Mouse (Mus musculus): ENCODE data around the gene Ankrd23. TPM values are rescaled to one million over a fixed set of nuclear protein-coding genes. Genes with fewer than 3 reads are reported as not detected.
A peak's percentile ranks its signal among the peaks of the same experiment; 100 is the strongest.

The Ankrd23 gene
- polyA plus RNA-seq, 1 experiment from 2014 or later, result 16.6 TPM

- 47% methylated on average over 6 of the region's 6 CpGs for WGBS
- Histone ChIP-seq H3K4me2 (replicated peaks) (no peak overlapping the region), H3K4me3 (no peak overlapping the region), H3K36me3 (no peaks in the 10 kb centered on the region), H3K9ac (no peak overlapping the region), H3K27me3 (replicated peaks) (no peaks in the 10 kb centered on the region; the same call in 1 of the 2 replicates), H3K9me3 (no peaks in the 10 kb centered on the region), H3K4me1 (peaks cover 15% of the 10 kb centered on the region), H3K27ac (no peak overlapping the region)
- ATAC-seq (ENCODE audit: low FRiP score, low read depth), result no peak
Observed at GRCm38 (mm10) chr1:36560903-36561302, 24.2 kb upstream of the Ankrd23 start.

GRCm38 (mm10) chr1:36559888-36560287, 23.2 kb upstream of the Ankrd23 start:
- H3K9me3 ChIP-seq, result no peaks in the 10 kb centered on the region
- H3K9ac ChIP-seq, result no peak overlapping the region
- H3K36me3 ChIP-seq, result peaks cover 4% of the 10 kb centered on the region; the same call in 1 of the 2 replicates
- H3K4me3 ChIP-seq, result no peak overlapping the region
- no peak for ATAC-seq (ENCODE audit: low FRiP score, low read depth)
- no peak overlapping the region for H3K4me2 ChIP-seq (replicated peaks)
- 77% methylated on average over 5 of the region's 5 CpGs for WGBS
- no peak overlapping the region for H3K27ac ChIP-seq
- H3K4me1 ChIP-seq, result peaks cover 25% of the 10 kb centered on the region
- H3K27me3 ChIP-seq (replicated peaks), result no peaks in the 10 kb centered on the region; the same call in 1 of the 2 replicates

GRCm38 (mm10) chr1:36559256-36559655, 22.6 kb upstream of the Ankrd23 start:
- WGBS, result 11% methylated on average over 4 of the region's 4 CpGs
- Histone ChIP-seq H3K4me3 (no peak overlapping the region), H3K9me3 (no peaks in the 10 kb centered on the region), H3K27me3 (replicated peaks) (no peaks in the 10 kb centered on the region; the same call in 1 of the 2 replicates), H3K27ac (no peak overlapping the region), H3K9ac (no peak overlapping the region), H3K4me2 (replicated peaks) (peak overlapping the region; percentile 95), H3K36me3 (peaks cover 11% of the 10 kb centered on the region), H3K4me1 (peaks cover 31% of the 10 kb centered on the region)
- ATAC-seq (ENCODE audit: low FRiP score, low read depth), result no peak

- Histone ChIP-seq H3K4me2 (replicated peaks) (peak within 1 kb of the TSS; percentile 95), H3K4me1 (peaks cover 39% of the 10 kb centered on the region), H3K4me3 (peak within 1 kb of the TSS; percentile 91), H3K9me3 (no peaks in the 10 kb centered on the region), H3K9ac (peak within 1 kb of the TSS; percentile 98), H3K27me3 (replicated peaks) (no peaks in the 10 kb centered on the region; the same call in 1 of the 2 replicates), H3K36me3 (peaks cover 20% of the 10 kb centered on the region), H3K27ac (peak within 1 kb of the TSS; percentile 98)
- peak; percentile 63 for ATAC-seq (ENCODE audit: low FRiP score, low read depth)
- under 1% methylated on average over 67 of the region's 69 CpGs for WGBS
Observed at GRCm38 (mm10) chr1:36558031-36558993, 21.6 kb upstream of the Ankrd23 start, which contains the start of gene Sema4c. TSS of gene Sema4c (minus strand) at chr1:36558349.

- H3K36me3 ChIP-seq, result peaks cover 28% of the 10 kb centered on the region
- ATAC-seq (ENCODE audit: low FRiP score, low read depth), result peak; percentile 50
- peaks cover 39% of the 10 kb centered on the region for H3K4me1 ChIP-seq
- H3K4me2 ChIP-seq (replicated peaks), result peak overlapping the region; percentile 95
- peak overlapping the region; percentile 91 for H3K4me3 ChIP-seq
- H3K27me3 ChIP-seq (replicated peaks), result no peaks in the 10 kb centered on the region
- H3K9me3 ChIP-seq, result no peaks in the 10 kb centered on the region
- WGBS, result under 1% methylated on average over 48 of the region's 48 CpGs
- peak overlapping the region; percentile 98 for H3K9ac ChIP-seq
- H3K27ac ChIP-seq, result peak overlapping the region; percentile 98
Observed at GRCm38 (mm10) chr1:36557457-36558011, 20.9 kb upstream of the Ankrd23 start.

- no peaks in the 10 kb centered on the region for H3K9me3 ChIP-seq
- peaks cover 39% of the 10 kb centered on the region for H3K4me1 ChIP-seq
- H3K27ac ChIP-seq, result peak overlapping the region; percentile 98
- H3K27me3 ChIP-seq (replicated peaks), result no peaks in the 10 kb centered on the region
- under 1% methylated on average over 52 of the region's 52 CpGs for WGBS
- peaks cover 35% of the 10 kb centered on the region for H3K36me3 ChIP-seq
- ATAC-seq (ENCODE audit: low FRiP score, low read depth), result peak; percentile 80
- H3K4me3 ChIP-seq, result peak overlapping the region; percentile 91
- H3K4me2 ChIP-seq (replicated peaks), result peak overlapping the region; percentile 95
- H3K9ac ChIP-seq, result peak overlapping the region; percentile 98
Observed at GRCm38 (mm10) chr1:36556553-36557456, 20.1 kb upstream of the Ankrd23 start.

GRCm38 (mm10) chr1:36555798-36556395, 19.2 kb upstream of the Ankrd23 start:
- Histone ChIP-seq H3K4me1 (peaks cover 41% of the 10 kb centered on the region), H3K4me3 (peak overlapping the region; percentile 91), H3K36me3 (peaks cover 44% of the 10 kb centered on the region), H3K27ac (peak overlapping the region; percentile 98), H3K4me2 (replicated peaks) (peak overlapping the region; percentile 95), H3K27me3 (replicated peaks) (no peaks in the 10 kb centered on the region), H3K9ac (peak overlapping the region; percentile 98), H3K9me3 (no peaks in the 10 kb centered on the region)
- no peak for ATAC-seq (ENCODE audit: low FRiP score, low read depth)
- 3% methylated on average over 8 of the region's 8 CpGs for WGBS

- H3K36me3 ChIP-seq, result peaks cover 55% of the 10 kb centered on the region
- H3K9ac ChIP-seq, result peak overlapping the region; percentile 98
- H3K4me2 ChIP-seq (replicated peaks), result peak overlapping the region; percentile 95
- H3K27me3 ChIP-seq (replicated peaks), result no peaks in the 10 kb centered on the region
- 61% methylated on average over 21 of the region's 21 CpGs for WGBS
- no peak for ATAC-seq (ENCODE audit: low FRiP score, low read depth)
- H3K4me3 ChIP-seq, result peak overlapping the region; percentile 91
- peaks cover 44% of the 10 kb centered on the region for H3K4me1 ChIP-seq
- H3K27ac ChIP-seq, result 0 out of 2 replicates have a peak overlapping the region, but pooled peaks have one; percentile 98
- H3K9me3 ChIP-seq, result no peaks in the 10 kb centered on the region
Observed at GRCm38 (mm10) chr1:36554633-36555399, 18.1 kb upstream of the Ankrd23 start.

- no peaks in the 10 kb centered on the region for H3K9me3 ChIP-seq
- peaks cover 52% of the 10 kb centered on the region for H3K4me1 ChIP-seq
- 91% methylated on average over 16 of the region's 16 CpGs for WGBS
- H3K4me2 ChIP-seq (replicated peaks), result no peak overlapping the region
- H3K27ac ChIP-seq, result no peak overlapping the region
- no peak for ATAC-seq (ENCODE audit: low FRiP score, low read depth)
- no peaks in the 10 kb centered on the region for H3K27me3 ChIP-seq (replicated peaks)
- H3K36me3 ChIP-seq, result peaks cover 72% of the 10 kb centered on the region
- H3K4me3 ChIP-seq, result no peak overlapping the region
- no peak overlapping the region for H3K9ac ChIP-seq
Observed at GRCm38 (mm10) chr1:36552506-36552905, 15.8 kb upstream of the Ankrd23 start.

- H3K4me2 ChIP-seq (replicated peaks), result no peak overlapping the region
- no peak overlapping the region for H3K9ac ChIP-seq
- ATAC-seq (ENCODE audit: low FRiP score, low read depth), result no peak
- H3K4me1 ChIP-seq, result peaks cover 55% of the 10 kb centered on the region
- H3K27me3 ChIP-seq (replicated peaks), result no peaks in the 10 kb centered on the region
- peaks cover 72% of the 10 kb centered on the region for H3K36me3 ChIP-seq
- H3K27ac ChIP-seq, result no peak overlapping the region
- 91% methylated on average over 17 of the region's 17 CpGs for WGBS
- no peaks in the 10 kb centered on the region for H3K9me3 ChIP-seq
- H3K4me3 ChIP-seq, result no peak overlapping the region
Observed at GRCm38 (mm10) chr1:36551904-36552303, 15.2 kb upstream of the Ankrd23 start.
